Mouse (Mus musculus) cerebellum, adult 18-20 months (tissue): Measurements from ENCODE around the gene Atg3.

Source experiments
- DNase-seq, 2 experiments: peaks; one replicate each; pipeline ENCODE4 v3.0.0; 2021

The Atg3 gene

DNA sequence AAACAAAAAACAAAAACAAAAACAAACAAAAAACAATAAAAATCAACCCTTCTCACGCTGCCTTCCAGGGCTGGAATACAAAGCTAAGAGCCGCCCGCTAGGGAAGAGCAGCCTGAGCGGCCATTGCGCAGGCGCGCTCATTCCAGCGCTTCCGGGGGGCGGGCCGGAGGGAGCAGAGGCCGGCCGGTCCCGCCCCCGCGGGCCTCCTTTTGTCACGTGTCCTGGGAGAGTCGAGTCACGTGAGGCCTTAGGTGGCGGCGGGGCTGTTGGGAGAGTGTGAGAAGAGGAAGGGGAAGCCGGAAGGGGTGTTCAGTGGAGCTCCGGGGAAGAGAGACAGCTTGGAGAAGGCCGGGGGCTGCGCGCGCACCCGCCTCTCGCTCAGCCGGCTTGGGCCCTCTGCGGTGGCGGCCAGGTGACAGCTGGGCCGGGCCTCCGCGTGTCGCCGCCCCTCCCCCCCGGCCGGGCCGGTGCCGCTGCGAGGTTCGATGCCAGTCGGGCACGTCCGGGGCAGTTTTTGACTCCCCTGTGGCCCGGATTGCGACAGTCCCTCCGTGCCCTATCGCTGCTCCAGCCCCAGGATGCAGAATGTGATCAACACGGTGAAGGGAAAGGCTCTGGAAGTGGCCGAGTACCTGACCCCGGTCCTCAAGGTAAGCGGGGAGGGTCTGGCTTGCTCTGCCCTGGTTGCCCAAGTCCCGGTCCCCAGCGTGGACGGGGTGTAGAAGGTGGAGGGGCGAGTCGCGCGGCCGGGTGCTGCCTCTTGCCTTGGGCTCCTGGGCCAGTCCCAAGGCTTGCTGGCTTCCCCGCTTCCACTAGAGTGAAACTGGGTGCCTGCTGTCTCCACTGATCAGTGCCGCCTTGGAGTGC is at the start of gene Atg3, which contains the start of gene Slc35a5:
TSS of gene Atg3 (plus strand) at position 264 of the 867 bp plus-strand sequence.
TSS of gene Slc35a5 (minus strand) at position 185 of the 867 bp plus-strand sequence.
- DNase-seq = peak; percentile 95 to 96

DNA sequence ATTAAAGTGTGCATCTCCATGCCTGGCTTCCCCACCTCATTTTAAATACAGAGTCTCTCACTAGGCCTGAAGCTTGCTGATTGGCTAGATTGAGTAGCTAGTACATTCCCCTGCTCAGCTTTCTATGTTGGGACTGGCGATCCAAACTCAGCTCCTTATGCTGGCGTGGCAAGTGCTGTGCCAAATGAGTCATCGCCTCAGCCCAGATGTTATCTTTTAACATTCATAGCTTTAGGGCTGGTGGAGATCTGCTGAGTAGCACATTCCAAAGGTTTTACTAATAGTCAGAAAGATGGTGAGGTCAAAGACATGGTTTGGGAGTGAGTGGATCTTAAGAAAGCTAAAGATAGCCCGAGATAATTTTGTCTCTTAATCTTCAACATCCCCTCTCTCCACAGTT is 48.1 kb upstream of the Atg3 start:
- DNase-seq = no peak

DNA sequence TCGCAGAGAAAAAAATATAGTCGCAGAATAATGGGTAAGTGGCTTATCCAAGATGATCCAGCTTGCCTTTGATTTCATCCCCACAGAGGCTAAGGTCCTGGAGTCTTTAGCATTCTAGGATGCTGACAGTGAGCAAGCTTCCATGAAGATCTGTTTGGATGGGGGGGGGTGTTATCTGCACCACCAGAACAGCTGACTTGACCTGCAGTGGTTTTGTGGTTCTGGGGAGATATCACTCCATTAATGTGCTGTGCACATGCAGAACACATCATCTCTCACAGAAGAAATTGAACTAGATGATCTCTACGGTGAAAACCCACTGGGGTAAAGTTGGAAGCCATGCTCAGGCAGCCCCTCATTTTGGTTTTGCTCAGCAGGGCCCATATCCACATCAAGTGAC is 41.4 kb upstream of the Atg3 start:
- DNase-seq = no peak

DNA sequence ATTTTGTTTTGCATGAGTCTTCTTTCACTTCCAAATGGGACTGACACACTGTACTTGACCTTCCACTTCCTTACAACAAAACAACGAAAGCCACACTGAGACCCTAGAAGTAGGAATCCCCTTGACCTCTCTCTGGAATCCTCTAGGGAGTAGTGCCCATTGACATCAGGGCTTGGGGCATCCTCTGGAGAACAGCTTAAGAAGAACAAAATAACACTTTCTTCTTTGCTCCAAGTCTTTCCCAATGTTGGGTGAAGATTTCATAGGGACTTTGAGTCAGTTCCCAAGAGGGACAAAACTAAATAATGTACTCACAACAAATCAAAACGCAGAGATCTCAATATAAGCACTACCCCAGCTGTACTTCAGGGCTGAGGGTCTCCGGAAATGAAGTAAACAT is 39.8 kb upstream of the Atg3 start:
- DNase-seq = no peak

DNA sequence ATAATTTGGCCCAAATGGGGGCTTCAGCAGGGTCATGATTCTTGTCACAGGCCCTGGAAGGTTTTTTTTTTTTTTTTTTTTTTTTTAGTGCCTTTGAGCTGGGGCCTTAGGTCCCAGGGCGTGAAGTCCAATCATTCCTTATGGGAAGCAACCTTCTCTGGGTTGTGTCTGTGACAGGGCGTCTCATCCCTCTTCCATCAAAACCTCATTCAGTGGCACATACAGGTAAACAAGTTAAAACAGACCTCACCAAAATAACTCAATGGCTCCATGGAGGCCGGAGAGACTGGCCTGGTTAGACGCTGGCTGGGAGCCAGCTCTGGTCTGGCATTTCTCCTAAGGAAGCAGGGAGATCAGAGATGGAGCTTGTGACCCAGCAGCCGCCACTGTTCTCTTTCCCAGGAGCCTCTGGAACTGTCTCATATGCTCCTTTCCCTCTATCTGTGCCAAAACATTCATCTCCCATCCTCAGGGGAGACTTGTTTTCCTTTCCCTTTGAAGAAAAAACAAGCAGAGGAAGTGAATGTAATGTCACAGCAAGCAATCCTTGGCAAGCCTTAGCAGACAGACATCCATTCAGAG is 37.6 kb upstream of the Atg3 start:
- DNase-seq = peak; percentile 66 to 72

DNA sequence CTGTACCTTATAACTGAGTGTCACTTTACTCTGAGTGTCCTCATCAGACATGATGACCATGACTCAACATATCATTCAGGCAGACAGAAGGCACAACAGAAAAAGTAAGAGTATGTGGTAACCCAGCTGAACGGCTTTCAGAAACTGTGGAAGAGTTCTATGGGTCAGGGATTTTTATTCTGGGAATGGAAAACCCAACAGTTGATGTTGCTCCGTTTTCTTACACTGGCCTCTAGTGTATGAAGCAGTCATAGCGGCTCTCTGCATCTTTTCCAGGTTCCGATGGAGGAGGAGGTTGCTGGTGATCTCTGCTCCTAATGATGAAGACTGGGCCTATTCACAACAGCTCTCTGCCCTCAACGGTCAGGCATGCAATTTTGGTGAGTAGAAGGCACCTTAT is 36.0 kb upstream of the Atg3 start:
- DNase-seq = peak; percentile 6 to 24

DNA sequence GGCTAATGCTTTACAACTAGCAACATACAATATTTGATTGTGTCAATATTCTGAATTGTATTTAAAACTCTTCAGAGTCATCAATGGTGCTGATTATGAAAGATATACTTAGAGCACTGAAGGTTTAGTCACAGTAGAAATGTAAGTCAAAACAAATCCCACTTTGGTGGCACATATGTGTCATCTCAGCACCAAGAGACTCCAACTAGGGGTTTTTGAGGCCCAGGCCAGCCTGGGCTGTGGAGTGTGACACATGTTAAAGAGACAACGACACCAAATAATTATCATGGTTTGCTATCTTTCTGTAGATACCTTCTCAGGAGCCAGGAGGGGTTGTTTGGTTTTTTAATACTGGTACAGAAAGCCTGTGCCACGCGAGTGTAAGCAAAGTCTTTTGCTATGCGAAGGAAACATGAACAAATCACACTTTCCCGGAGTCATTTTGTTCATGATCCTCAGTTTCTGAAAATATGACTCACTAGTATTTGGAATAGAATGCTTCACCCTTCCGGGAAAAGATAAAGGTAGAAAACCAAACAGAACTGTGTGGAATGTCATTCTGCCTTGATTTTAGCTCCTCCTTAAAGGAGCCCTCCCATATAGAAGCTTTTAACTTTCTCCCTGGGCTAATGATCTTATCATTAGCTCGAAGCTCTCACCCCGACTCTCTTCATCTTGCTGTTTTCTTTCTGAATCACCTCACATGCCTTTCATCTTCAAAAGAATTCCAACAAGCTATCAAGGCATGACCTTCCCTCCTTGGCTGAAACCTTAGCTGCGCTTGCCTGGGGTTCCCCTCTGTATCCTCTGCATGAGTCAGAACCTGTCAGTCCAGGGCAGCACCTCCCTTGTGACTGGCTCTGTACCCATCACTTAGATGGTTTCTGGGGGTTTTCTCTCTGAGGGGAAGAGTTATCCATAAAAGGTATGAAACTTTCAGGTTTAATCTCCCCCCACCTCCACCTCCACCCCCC is 34.1 kb upstream of the Atg3 start:
- no peak for DNase-seq

DNA sequence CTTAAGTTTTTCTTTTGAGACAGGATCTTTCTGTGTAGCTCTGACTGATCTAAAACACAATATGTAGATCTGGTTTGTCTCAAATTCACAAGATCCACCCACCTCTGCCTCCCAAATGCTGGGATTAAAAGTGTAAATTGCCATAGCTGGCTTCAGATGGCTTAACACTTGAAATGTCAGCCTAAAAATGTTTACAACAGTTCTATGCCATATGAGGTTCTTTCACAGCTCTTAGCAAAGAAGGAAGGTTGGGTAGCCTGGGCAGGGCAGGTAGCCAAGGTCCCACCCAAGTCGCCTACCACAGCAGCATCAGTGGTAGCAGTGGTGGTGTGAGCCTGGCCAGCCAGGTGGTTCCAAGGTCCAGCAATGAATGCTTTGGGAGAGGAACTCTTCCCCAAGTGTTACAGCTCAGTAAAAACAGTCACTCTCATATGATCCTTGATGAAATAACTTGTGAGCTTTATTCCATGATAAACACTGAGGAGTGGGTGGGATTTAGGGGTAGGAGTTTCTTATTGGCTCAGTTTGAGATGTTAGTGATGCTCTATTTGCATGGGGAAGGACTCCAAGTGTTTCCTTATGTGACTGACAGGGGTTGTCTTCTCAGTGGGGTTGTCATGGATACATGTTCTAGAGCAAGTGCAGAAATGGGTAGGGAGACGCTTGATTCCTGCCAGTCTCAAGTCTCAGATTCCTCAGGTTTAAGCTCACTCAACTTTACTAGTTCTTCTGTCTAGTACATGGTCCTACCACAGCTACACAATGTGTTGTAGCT is 30.5 kb upstream of the Atg3 start:
- no peak for DNase-seq

DNA sequence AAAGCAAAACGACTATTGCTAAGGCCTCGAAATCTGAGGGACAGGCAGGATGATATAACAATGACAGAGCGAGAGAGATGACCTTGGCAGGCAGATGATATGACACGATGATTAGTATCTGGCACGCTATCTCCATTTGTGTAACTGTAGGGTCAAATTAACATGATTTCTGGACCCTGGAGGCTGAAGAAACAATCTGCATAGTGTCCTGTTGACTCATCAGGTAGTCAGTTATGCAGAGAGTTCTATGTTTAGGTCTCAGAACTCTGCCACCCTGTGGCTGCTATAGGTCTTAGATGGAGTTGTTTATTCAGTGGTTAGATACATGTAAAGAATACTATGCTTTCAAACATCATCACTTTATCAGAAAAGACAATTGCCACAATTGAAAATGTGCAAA is 16.9 kb upstream of the Atg3 start:
- DNase-seq = no peak

DNA sequence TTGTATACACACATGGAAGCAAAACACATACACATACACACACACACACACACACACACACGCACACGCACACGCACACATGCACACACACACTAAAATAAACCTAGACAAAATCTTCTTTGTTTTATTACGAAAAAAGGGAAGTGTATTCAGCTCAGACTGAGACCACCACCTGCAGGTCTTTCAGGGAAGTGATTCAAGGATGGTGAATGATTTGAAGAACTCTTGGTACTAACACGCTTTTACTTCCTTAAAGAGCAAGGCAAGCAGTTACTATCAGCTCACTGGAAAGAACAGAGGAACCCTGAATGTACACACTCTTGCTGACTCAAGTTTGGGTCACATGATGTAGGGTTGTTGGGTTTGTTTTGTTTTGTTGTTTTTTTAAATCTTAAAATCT is 16.0 kb upstream of the Atg3 start:
- no peak for DNase-seq

DNA sequence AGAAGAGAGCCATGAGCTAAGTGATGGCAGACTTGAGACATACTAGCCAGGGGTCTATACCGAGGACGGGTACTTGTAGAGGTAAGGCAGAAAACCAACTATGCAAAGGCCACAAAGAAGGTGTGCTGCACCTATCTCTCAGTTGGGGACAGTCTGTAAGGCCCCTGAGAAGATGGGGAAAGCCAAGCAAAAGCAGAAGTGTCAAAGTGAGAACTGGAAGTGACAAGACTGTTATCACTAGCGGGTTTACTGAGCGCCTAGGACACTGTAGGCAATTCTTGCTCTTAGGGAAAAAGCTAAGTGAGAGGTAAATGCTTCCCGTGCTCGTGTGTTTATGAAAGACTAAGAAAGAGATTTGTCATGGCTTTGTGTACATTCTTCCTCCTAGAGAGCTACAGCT is 13.5 kb upstream of the Atg3 start:
- DNase-seq = no peak

DNA sequence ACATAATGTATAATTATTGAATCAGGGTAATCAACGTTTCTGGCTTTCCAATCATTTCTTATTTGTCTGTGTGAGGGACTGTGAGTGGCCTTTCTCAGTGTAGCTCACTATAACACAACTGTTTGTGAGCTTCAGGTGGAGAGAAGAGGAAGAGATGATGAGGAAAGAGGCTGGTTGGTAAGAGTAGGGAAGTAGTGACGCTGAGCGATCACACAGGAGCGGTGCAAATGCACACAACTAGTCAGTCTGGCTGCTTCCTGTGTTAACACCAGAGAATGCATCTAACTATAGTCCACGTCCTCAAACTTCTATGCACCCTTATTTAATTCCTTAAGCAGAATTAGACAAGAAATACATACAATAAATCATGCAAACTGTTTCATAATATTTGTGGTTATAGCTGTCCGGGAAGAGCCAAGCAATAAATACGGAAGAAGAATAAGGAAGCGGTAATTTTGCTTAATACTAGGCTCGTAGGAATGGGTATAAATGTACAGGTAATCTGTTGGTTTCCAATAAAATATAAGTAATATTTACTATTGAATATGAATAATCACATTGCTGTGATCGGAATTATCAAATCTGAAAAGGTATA is 10.0 kb upstream of the Atg3 start:
- DNase-seq = no peak

DNA sequence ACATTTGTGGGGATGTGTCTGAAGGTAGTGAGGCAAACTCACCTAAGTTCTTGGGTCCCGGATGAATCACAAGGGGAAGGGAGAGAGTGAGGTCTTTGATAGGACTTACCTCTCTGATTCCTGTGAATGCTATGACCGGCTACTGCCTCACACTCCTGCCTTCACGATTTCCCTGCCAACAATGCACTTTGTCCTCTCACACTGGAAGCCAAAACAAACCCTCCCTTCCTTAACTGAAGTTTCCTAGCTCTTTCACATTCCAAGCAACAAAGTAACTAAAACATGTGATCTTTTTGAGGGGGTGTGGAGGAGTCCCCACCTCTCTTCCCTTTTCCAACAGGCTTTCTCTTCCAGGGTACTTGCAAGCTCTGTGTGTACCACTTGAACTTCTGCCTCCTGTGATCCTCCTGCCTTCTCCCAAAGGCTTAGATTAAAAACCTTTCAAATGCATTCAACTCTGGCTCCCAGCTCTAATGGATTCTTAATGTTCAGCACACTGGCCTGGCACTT is 3.8 kb upstream of the Atg3 start:
- DNase-seq = no peak

DNA sequence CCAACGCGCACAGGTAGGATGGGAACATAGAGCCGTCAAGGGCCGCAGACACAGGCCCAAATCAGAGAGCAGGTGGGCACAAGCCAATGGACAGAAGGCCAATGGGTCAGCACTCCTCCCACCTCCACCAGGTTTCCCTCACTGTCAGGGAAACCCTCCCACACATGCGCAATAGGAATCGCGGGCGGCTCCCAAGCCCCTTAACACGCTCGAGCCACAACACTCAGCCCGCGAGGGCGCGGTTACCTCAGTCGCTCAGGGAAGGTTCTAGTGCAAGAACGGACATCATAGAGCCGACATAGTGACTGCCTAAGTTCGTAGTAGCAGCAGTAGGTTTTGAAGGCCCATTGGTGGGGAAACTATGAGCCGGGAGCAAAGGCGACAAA is 456 bp upstream of the Atg3 start:
- peak; percentile 81 for DNase-seq

DNA sequence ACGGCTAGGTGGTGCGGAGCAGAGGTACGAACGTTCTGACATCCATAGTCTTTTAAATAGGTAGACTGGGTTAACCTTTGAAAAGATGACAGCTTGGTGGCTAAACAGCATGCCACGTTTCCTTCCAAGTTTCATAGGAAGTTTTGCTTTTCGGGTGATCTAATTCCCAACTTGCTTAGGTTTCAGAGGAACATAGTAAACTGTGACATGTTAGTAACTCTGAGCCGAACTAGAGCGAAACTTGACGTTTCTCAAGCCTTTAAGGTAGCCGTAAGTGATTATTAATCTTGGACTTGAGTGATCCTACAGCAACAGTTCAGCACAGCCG is 768 bp downstream of the Atg3 start:
- no peak for DNase-seq

DNA sequence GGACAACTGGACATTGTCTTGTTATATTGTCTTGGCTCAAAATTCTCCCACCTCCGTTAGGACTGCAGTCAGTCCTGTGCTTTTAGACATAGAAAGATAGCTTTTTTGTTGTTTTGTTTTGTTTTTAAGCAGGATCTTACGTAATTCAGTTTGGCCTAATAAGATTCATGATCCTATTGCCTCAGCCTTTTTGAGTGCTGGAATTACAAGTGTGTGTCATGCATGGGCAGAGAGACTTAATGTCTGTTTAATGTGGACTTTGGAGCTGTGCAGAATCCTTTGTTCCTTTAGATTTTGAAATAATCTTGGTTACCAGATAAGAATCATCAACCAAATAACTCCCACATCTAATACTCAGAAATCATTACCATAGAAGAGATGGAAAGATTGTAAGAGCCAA is 20.0 kb downstream of the Atg3 start:
- DNase-seq = no peak

DNA sequence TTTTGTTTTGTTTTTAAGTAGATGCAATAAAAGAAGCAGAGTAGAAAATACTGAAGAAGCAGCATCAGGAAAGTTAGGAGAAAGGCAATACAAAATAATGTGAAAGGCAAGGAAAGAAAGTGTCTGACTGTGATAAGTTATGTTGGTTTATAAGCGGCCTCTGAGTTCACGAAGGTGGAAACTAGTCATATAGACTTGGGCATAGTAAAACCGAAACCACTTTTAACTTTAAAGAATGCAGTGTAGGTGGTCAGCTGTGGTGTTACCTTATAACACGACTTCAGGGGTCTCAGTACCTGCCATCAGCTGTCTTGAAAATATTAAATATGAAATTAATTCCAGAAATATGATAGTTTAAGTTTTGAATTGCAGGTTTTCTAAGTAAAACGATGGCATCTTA is 23.2 kb downstream of the Atg3 start:
- DNase-seq = no peak

DNA sequence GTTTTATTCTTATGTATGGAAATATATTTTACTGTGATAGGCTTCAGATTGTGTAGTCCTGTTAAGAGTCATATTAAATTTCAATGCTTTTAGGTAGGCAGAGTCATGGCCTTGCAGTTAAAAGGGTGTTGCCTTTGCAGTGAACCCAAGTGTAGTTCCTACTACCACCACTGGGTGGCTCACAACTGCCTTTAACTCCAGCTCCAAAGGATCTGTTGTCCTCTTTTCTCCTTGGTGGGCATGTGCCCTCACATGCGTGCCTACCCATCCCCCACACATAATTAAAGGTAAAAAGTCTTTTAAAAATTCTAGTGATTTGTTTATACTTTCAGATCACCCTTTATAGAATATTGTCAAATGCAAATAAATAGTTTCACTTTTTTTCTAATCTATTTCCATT is 34.0 kb downstream of the Atg3 start:
- DNase-seq = peak; percentile 78 to 81

DNA sequence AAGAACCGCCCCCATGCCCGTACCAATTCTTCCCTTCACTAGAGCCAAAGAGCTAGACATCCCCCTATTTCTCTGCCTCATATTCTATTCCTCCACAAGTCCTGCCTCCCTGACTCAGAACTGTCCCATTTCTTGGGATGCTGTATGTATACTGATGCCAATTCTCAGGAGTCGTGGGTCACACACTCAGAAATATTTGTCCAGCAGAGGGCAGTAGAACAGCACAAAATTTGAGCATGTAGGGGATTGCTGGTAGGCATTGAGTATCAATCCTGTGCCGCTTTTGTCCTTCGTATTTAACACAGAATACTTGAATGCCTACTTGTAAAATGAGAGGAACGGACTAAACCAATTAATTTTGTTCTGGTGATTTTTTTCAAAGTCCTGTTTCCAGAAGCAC is 38.2 kb downstream of the Atg3 start:
- peak; percentile 70 to 71 for DNase-seq

DNA sequence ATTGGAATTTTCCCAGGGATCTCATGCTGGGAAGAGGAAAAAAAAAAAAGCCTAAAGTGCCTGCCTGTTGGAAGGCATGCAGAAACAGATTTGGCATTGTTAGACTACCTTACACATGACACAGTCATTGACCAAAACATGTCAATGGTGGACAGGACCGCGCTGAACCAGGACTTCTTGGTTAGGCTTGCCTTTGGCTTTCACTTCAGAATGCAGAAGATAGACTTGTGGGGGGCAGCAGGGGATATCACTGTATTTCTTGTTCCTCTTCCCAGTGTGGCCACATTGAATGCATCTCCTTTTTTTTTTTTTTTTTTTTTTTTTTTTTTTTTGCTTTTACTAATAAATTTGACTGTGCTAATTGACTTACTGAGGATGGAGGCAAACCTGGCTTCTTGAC is 42.8 kb downstream of the Atg3 start:
- DNase-seq = peak in 1 of 2 experiments; percentile 7

DNA sequence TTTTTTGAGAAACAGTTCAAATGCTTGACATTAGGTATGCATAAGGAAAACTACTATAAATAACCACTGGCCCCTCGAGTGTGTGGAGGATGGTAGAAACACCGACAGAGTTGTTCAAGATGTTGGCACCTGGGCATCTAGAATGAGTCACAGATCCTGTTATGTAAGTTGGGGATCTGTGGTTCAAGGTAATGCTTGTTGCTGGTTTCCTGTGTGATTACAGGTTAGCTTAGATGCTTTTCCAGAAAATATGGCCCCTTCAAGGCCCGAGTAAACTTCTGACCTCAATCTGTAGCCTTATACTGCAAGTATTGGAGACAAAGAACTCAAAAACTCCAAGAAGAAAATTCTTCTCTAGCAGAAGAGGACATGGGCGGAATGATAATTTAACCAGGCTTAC is 45.9 kb downstream of the Atg3 start:
- DNase-seq = no peak
